Mouse (Mus musculus): Measurements from ENCODE around the gene Tpd52l1. TPM values are rescaled to one million over a fixed set of nuclear protein-coding genes. Genes with fewer than 3 reads are reported as not detected.

The Tpd52l1 gene
- total RNA-seq, 4 experiments from 2014 or later = 24.8 to 31.1 (median 28.1) TPM

Other genes starting within 250 kb of the Tpd52l1 start
- gene Hddc2, start 132.6 kb downstream of the Tpd52l1 start, total RNA-seq (2022) = 10 to 100 TPM; 20.0 to 21.7 (median 20.9) TPM
- 10 to 100 TPM in 2 of 4 experiments, 1 to 10 TPM in 2; 9.3 to 11.8 (median 10.4) TPM for gene Rnf217, start 163.2 kb upstream of the Tpd52l1 start, total RNA-seq (2022)

Data from left cerebral cortex, adult 8-10 months (tissue).